Mouse (Mus musculus) B cell, adult 2 months (primary cell): ENCODE measurements around the gene Nfe2.
"Not testable (repeated sequence)": the region's sequence is repeated elsewhere in the genome, so short reads cannot be mapped to it uniquely, and the experiment has no call there.

Source experiments
- DNase-seq, 2 experiments: peaks; one replicate each; pipeline ENCODE4 v3.0.0; 2022

Nfe2 gene

GRCm38 (mm10) chr15:103248401-103249313, 9.5 kb downstream of the Nfe2 start:
- DNase-seq: no peak

GRCm38 (mm10) chr15:103247782-103248400, 10.3 kb downstream of the Nfe2 start:
- DNase-seq: no peak

GRCm38 (mm10) chr15:103247078-103247781, 11.0 kb downstream of the Nfe2 start:
- DNase-seq: no peak

GRCm38 (mm10) chr15:103245616-103246015, 12.6 kb downstream of the Nfe2 start:
- no peak for DNase-seq

GRCm38 (mm10) chr15:103242885-103243284, 15.3 kb downstream of the Nfe2 start:
- no peak for DNase-seq

- not testable (repeated sequence) for DNase-seq
Observed at GRCm38 (mm10) chr15:103241071-103242018, 16.9 kb downstream of the Nfe2 start.

GRCm38 (mm10) chr15:103240160-103241028, 17.8 kb downstream of the Nfe2 start, which contains the start of gene Hnrnpa1:
Gene Hnrnpa1 (plus strand): TSS chr15:103240432.
- DNase-seq: peak in 1 of 2 experiments; percentile 92

- peak; percentile 95 to 96 for DNase-seq
Observed at GRCm38 (mm10) chr15:103239685-103240159, 18.5 kb downstream of the Nfe2 start, which contains the start of gene Cbx5. Gene Cbx5 (minus strand): TSS chr15:103239816.

- peak; percentile 84 to 86 for DNase-seq
Observed at GRCm38 (mm10) chr15:103239130-103239684, 19.0 kb downstream of the Nfe2 start.

GRCm38 (mm10) chr15:103237295-103237694, 20.9 kb downstream of the Nfe2 start:
- no peak for DNase-seq

- no peak for DNase-seq
Observed at GRCm38 (mm10) chr15:103233119-103233518, 25.1 kb downstream of the Nfe2 start.

GRCm38 (mm10) chr15:103228904-103229303, 29.3 kb downstream of the Nfe2 start:
- no peak for DNase-seq

GRCm38 (mm10) chr15:103227572-103227971, 30.6 kb downstream of the Nfe2 start:
- DNase-seq: no peak

GRCm38 (mm10) chr15:103227022-103227421, 31.2 kb downstream of the Nfe2 start:
- DNase-seq: no peak

GRCm38 (mm10) chr15:103224161-103224560, 34.0 kb downstream of the Nfe2 start:
- no peak for DNase-seq

- DNase-seq: no peak
Observed at GRCm38 (mm10) chr15:103221386-103221785, 36.8 kb downstream of the Nfe2 start.

GRCm38 (mm10) chr15:103220785-103221184, 37.4 kb downstream of the Nfe2 start:
- DNase-seq: no peak

- no peak for DNase-seq
Observed at GRCm38 (mm10) chr15:103216052-103216451, 42.2 kb downstream of the Nfe2 start.

GRCm38 (mm10) chr15:103214971-103215907, 43.0 kb downstream of the Nfe2 start:
- peak; percentile 70 to 76 for DNase-seq
